In genomic region chr7:58759265-58759664, GRCm38 (mm10) we compare ENCODE assay signal across 17 mouse cellular contexts.
DNase-seq lines count a peak whose midpoint lies in the region; ATAC-seq lines count a peak whose summit lies in the region.
"Had no signal": no experiment of that assay in that cellular context is flagged by ENCODE, and none has a peak within 500 bp of the region (broad histone marks: within the 10 kb centered on the region; RNA-seq: fewer than 3 reads in every experiment).

No protein-coding gene starts in this region.

- ATAC-seq in CD4-positive, CD25-positive, alpha-beta regulatory T cell, adult 4 months = peak; percentile 24
- ATAC-seq: forebrain, embryonic 15.5 days; Patski had no signal

- peak; percentile 72 for DNase-seq in thymus, postnatal 0 days (ENCODE audit: low spot score)
- DNase-seq in thymus, postnatal 25 days = peak; percentile 66
- DNase-seq in heart, adult 8-10 months (ENCODE audit: low spot score) = no peak
- no peak for DNase-seq in adrenal gland, adult 2 months
- DNase-seq in right cerebral cortex, postnatal 36 days (ENCODE audit: low spot score in 2 of 2) = no peak
- DNase-seq: adrenal gland, postnatal 25 days; cerebellum, adult 11-12 months; cerebellum, adult 8-10 months; cerebellum, postnatal 10 days; cerebellum, postnatal 36 days; embryo, embryonic 11 days; heart, adult 18-20 months; heart, postnatal 14 days; heart, postnatal 4 days had no signal

Comparison
In these comparisons a context has a peak if more than half of its experiments do, and no peak if none do; other contexts are left out.
1. DNase-seq: peak in thymus, postnatal 0 days (single experiment) and thymus, postnatal 25 days (single experiment); none in heart, adult 8-10 months (single experiment), adrenal gland, adult 2 months (single experiment) and right cerebral cortex, postnatal 36 days (0 of 2).